Mouse (Mus musculus) MEL (cell line): Measurements from ENCODE around the gene Ccdc155.

ENCODE experiments used
- BHLHE40 ChIP-seq: IDR thresholded peaks from 2 replicates; pipeline ENCODE4 v1.6.1; 2012; ENCODE audit warnings: low read depth, mild to moderate bottlenecking, inconsistent platforms, low read length, improper control_type of control experiment, borderline replicate concordance
- CTCF ChIP-seq, 3 experiments: IDR thresholded peaks in 2 of 3; conservative IDR thresholded peaks in 1 of 3; 2 replicates each; pipeline ENCODE4 v1.5.1; 2011 to 2012; ENCODE audit warnings: low read length in 3 of 3, low read depth in 2 of 3, mild to moderate bottlenecking in 2 of 3, improper control_type of control experiment in 1 of 3, inconsistent platforms in 1 of 3, mixed read lengths in 1 of 3, moderate library complexity in 1 of 3; ENCODE audit not compliant: control insufficient read depth in 1 of 3, insufficient read depth in 1 of 3, poor library complexity in 1 of 3, severe bottlenecking in 1 of 3
- EP300 ChIP-seq, 2 experiments: IDR thresholded peaks; 2 replicates each; pipeline ENCODE4 v1.6.1; 2011; ENCODE audit warnings: improper control_type of control experiment in 2 of 2, low read length in 2 of 2, low read depth in 1 of 2, mild to moderate bottlenecking in 1 of 2
- GATA1 ChIP-seq: IDR thresholded peaks from 2 replicates; pipeline ENCODE4 v1.6.1; 2011; ENCODE audit warnings: low read depth, low read length, improper control_type of control experiment
- MXI1 ChIP-seq: IDR thresholded peaks from 2 replicates; pipeline ENCODE4 v1.6.1; 2011; ENCODE audit warnings: mild to moderate bottlenecking, low read depth, low read length, improper control_type of control experiment
- MYB ChIP-seq: IDR thresholded peaks from 2 replicates; pipeline ENCODE4 v1.6.1; 2011; ENCODE audit warnings: mild to moderate bottlenecking, low read depth, low read length, improper control_type of control experiment
- POLR2A ChIP-seq, 2 experiments: IDR thresholded peaks; 2 replicates each; pipeline ENCODE4 v1.6.1; 2011 to 2012; ENCODE audit warnings: low read length in 2 of 2, mild to moderate bottlenecking in 2 of 2, control low read depth in 1 of 2, improper control_type of control experiment in 1 of 2, low read depth in 1 of 2, moderate library complexity in 1 of 2; ENCODE audit not compliant: control insufficient read depth in 1 of 2, insufficient read depth in 1 of 2, poor library complexity in 1 of 2
- TAL1 ChIP-seq: IDR thresholded peaks from 2 replicates; pipeline ENCODE4 v1.6.1; 2012; ENCODE audit warnings: mild to moderate bottlenecking, inconsistent platforms, low read length, moderate library complexity, mixed read lengths
- USF2 ChIP-seq, 2 experiments: IDR thresholded peaks; 2 replicates each; pipeline ENCODE4 v1.6.1; 2011 to 2012; ENCODE audit warnings: improper control_type of control experiment in 2 of 2, low read length in 2 of 2, borderline replicate concordance in 1 of 2, inconsistent platforms in 1 of 2, low read depth in 1 of 2, mild to moderate bottlenecking in 1 of 2; ENCODE audit not compliant: insufficient read depth in 1 of 2
- ZMIZ1 ChIP-seq: IDR thresholded peaks from 2 replicates; pipeline ENCODE4 v1.6.1; 2012; ENCODE audit warnings: low read depth, mild to moderate bottlenecking, inconsistent platforms, low read length, improper control_type of control experiment, moderate library complexity

- no peak for TF ChIP-seq TAL1
- no peak; the same call in 1 of the 2 replicates for TF ChIP-seq ZMIZ1
- peak in 1 of 2 experiments; percentile 58; a peak in 1 of 4 replicates for TF ChIP-seq POLR2A (IDR thresholded peaks at IDR 0.05; ENCODE audit: control insufficient read depth in 1 of 2, insufficient read depth in 1 of 2, low read depth in 1 of 2, low read length in 2 of 2, poor library complexity in 1 of 2)
- peak; percentile 94 for TF ChIP-seq MXI1
- TF ChIP-seq GATA1 = peak; percentile 49; the same call in 1 of the 2 replicates
- TF ChIP-seq EP300 (IDR thresholded peaks at IDR 0.05; ENCODE audit: low read depth in 1 of 2, low read length in 2 of 2) = no peak
- no peak for TF ChIP-seq USF2 (IDR thresholded peaks at IDR 0.05; ENCODE audit: borderline replicate concordance in 1 of 2, insufficient read depth in 1 of 2, low read depth in 1 of 2, low read length in 2 of 2)
- TF ChIP-seq CTCF (IDR thresholded peaks at IDR 0.05 in 2 of 3, conservative IDR thresholded peaks at IDR 0.05 in 1 of 3; ENCODE audit: control insufficient read depth in 1 of 3, insufficient read depth in 1 of 3, low read depth in 2 of 3, low read length in 3 of 3, poor library complexity in 1 of 3, severe bottlenecking in 1 of 3) = no peak
- TF ChIP-seq MYB = 0 out of 2 replicates have a peak, but pooled peaks have one; percentile 13
- no peak for TF ChIP-seq BHLHE40
Observed at GRCm38 (mm10) chr7:45204380-45205143, at the start of gene Ccdc155.
